Mouse (Mus musculus) ES-Bruce4 (cell line): Measurements from ENCODE around the gene Pnp. TPM values are rescaled to one million over a fixed set of nuclear protein-coding genes. Genes with fewer than 3 reads are reported as not detected.
A peak's percentile ranks its signal among the peaks of the same experiment; 100 is the strongest.
"Not testable (repeated sequence)": the region's sequence is repeated elsewhere in the genome, so short reads cannot be mapped to it uniquely, and the experiment has no call there.

Source experiments
- H3K27ac ChIP-seq: 2 replicates; pipeline ENCODE4 v1.5.1; 2012; ENCODE audit warnings: low read length, inconsistent platforms; ENCODE audit not compliant: insufficient read depth
- H3K27me3 ChIP-seq: 2 replicates; pipeline ENCODE4 v1.6.1; 2012; ENCODE audit warnings: mild to moderate bottlenecking, low read length, inconsistent platforms; ENCODE audit not compliant: control insufficient read depth, poor library complexity, insufficient read depth, severe bottlenecking
- H3K36me3 ChIP-seq: 2 replicates; pipeline ENCODE4 v1.6.1; 2012; ENCODE audit warnings: inconsistent platforms, mild to moderate bottlenecking, low read length, moderate library complexity; ENCODE audit not compliant: control insufficient read depth, poor library complexity, insufficient read depth, severe bottlenecking
- H3K4me1 ChIP-seq: one replicate; pipeline ENCODE4 v1.8.1; 2011; ENCODE audit warnings: low read length; ENCODE audit not compliant: control insufficient read depth, insufficient read depth
- H3K4me3 ChIP-seq: 2 replicates; pipeline ENCODE4 v1.5.1; 2011; ENCODE audit warnings: low read depth, mild to moderate bottlenecking, low read length
- H3K9ac ChIP-seq: 2 replicates; pipeline ENCODE4 v1.6.1; 2012; ENCODE audit warnings: low read depth, mild to moderate bottlenecking, inconsistent platforms; ENCODE audit not compliant: poor library complexity, severe bottlenecking
- H3K9me3 ChIP-seq: replicated peaks from 2 replicates; pipeline ENCODE4 v1.6.1; 2012; ENCODE audit warnings: mild to moderate bottlenecking, low read length, inconsistent platforms; ENCODE audit not compliant: control insufficient read depth, poor library complexity, insufficient read depth, severe bottlenecking
- CTCF ChIP-seq: IDR thresholded peaks from one replicate; pipeline ENCODE4 v1.8.1; 2011; ENCODE audit warnings: low read depth, low read length
- EP300 ChIP-seq: IDR thresholded peaks from 2 replicates; pipeline ENCODE4 v1.6.1; 2011; ENCODE audit warnings: low read depth, low read length; ENCODE audit not compliant: insufficient read depth
- POLR2A ChIP-seq: IDR thresholded peaks from one replicate; pipeline ENCODE4 v1.8.1; 2011; ENCODE audit warnings: low read length; ENCODE audit not compliant: insufficient read depth
- polyA plus RNA-seq: library from polyadenylated mRNA; stranded (reverse); fragments of >200 nt; gene quantifications from 2 replicates; pipeline ENCODE4 v1.2.4, GENCODE M21; 2011; ENCODE audit warnings: low read depth; ENCODE audit not compliant: missing spikeins, insufficient read depth, insufficient read length

Pnp gene
- polyA plus RNA-seq, 1 experiment = 58.9 TPM

- H3K27ac ChIP-seq = peak overlapping the region; percentile 45; the same call in 1 of the 2 replicates
- H3K4me3 ChIP-seq = no peak overlapping the region
- no peaks in the 10 kb centered on the region for H3K9me3 ChIP-seq
- H3K4me1 ChIP-seq = peaks cover 12% of the 10 kb centered on the region
- no peak overlapping the region for H3K9ac ChIP-seq
- H3K36me3 ChIP-seq = no peaks in the 10 kb centered on the region
- H3K27me3 ChIP-seq = no peaks in the 10 kb centered on the region
- TF ChIP-seq POLR2A (no peak), EP300 (no peak), CTCF (no peak)
Measured at GRCm38 (mm10) chr14:50973700-50974099, 42.8 kb downstream of the Pnp start.

DNA sequence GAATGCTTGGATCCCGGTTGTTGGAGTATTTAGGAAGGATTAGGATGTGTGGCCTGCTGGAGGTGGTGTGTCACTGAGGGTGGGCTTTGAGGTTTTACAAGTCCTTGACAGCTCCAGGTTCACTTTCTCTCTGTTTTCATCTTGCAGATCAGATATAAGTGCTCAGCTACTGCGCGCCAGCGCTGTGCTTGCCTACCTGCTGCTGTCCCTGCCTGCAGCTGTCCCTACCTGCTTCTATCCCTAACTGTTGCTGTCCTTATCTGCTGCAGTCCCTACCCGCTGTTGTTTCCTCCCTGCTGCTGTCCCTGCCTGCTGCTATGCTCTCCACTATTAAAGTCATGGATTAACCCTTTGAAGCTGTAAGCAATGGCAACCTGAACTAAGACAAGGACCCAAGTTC is 44.1 kb downstream of the Pnp start:
- H3K36me3 ChIP-seq = no peaks in the 10 kb centered on the region
- H3K4me1 ChIP-seq = peaks cover 12% of the 10 kb centered on the region
- no peak overlapping the region for H3K27ac ChIP-seq
- no peak overlapping the region for H3K9ac ChIP-seq
- TF ChIP-seq CTCF = no peak
- H3K4me3 ChIP-seq = no peak overlapping the region
- H3K27me3 ChIP-seq = no peaks in the 10 kb centered on the region
- no peaks in the 10 kb centered on the region for H3K9me3 ChIP-seq

DNA sequence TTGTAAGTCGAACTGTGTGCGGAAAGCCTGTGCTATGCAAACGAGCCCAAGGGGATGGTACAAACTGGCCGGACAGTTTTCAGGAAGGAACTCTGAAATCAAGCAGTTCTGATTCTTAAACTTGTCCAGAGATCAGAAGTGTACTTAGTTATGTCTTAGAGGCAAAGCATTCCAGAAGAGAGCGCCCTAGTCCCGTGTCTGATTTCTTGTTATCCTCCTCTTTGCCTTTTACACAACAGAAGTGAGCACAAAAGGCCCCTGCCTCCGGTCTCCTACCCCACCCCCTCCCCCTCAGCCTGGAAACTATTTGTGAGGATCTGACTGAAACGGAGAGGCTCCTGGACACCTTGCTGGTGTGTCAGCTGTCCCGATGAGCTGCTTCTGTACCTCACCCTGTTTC is 45.8 kb downstream of the Pnp start:
- Histone ChIP-seq H3K4me3 (peak overlapping the region; percentile 29; the same call in 1 of the 2 replicates), H3K27ac (peak overlapping the region; percentile 77)

GRCm38 (mm10) chr14:50978451-50978850 is 47.6 kb downstream of the Pnp start:
- not testable (repeated sequence) for H3K27me3 ChIP-seq, H3K36me3 ChIP-seq, H3K4me3 ChIP-seq, H3K27ac ChIP-seq, H3K4me1 ChIP-seq, H3K9me3 ChIP-seq
- 0 out of 2 replicates have a peak overlapping the region, but pooled peaks have one; percentile 34 for H3K9ac ChIP-seq

More for the DNA sequence above, 45.8 kb downstream of the Pnp start:
- Histone ChIP-seq H3K27me3 (no peaks in the 10 kb centered on the region), H3K9me3 (no peaks in the 10 kb centered on the region), H3K4me1 (peaks cover 5% of the 10 kb centered on the region), H3K36me3 (no peaks in the 10 kb centered on the region), H3K9ac (peak overlapping the region; percentile 52)
- 0 out of 2 replicates have a peak, but pooled peaks have one; percentile 73 for TF ChIP-seq EP300
- TF ChIP-seq POLR2A = no peak

- H3K4me3 ChIP-seq = no peak overlapping the region
- no peaks in the 10 kb centered on the region for H3K27me3 ChIP-seq
- H3K27ac ChIP-seq = peak overlapping the region; percentile 69
- no peak overlapping the region for H3K9ac ChIP-seq
- no peaks in the 10 kb centered on the region for H3K36me3 ChIP-seq
- peaks cover 2% of the 10 kb centered on the region for H3K4me1 ChIP-seq
- no peak for TF ChIP-seq POLR2A
- peak; percentile 92 for TF ChIP-seq EP300
- TF ChIP-seq CTCF = no peak
- no peaks in the 10 kb centered on the region for H3K9me3 ChIP-seq
Measured at GRCm38 (mm10) chr14:50979631-50980030, 48.7 kb downstream of the Pnp start.

DNA sequence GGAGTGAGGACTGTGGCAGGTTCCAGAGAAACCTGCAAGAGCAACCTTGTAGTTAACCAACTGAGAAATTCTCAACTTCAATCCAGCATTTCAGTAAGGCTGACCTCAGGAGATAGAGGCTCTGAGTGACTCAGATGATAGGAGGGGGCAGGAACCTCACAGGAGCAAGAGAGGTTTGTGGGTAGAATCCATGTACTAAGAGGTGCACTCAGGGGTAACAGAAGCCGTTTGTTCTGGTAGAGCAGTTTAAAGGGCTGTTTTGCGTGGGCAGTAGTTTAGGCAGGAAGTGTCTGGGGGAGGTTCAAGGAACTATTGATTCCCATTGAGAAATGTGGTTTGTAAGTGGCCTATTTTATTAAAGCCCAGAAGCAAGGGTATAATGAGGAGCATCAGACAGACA is 50.3 kb downstream of the Pnp start:
- H3K9ac ChIP-seq = no peak overlapping the region
- no peak overlapping the region for H3K4me3 ChIP-seq
- no peak overlapping the region for H3K27ac ChIP-seq
- no peaks in the 10 kb centered on the region for H3K36me3 ChIP-seq
- no peaks in the 10 kb centered on the region for H3K9me3 ChIP-seq
- TF ChIP-seq EP300 (no peak), CTCF (no peak), POLR2A (no peak)
- no peaks in the 10 kb centered on the region for H3K27me3 ChIP-seq
- peaks cover 2% of the 10 kb centered on the region for H3K4me1 ChIP-seq

GRCm38 (mm10) chr14:50981837-50982236 is 51.0 kb downstream of the Pnp start:
- Histone ChIP-seq H3K9ac (no peak overlapping the region), H3K36me3 (no peaks in the 10 kb centered on the region), H3K27me3 (no peaks in the 10 kb centered on the region), H3K4me3 (no peak overlapping the region), H3K9me3 (no peaks in the 10 kb centered on the region), H3K27ac (no peak overlapping the region), H3K4me1 (peaks cover 2% of the 10 kb centered on the region)
- TF ChIP-seq CTCF (no peak), EP300 (no peak)
